Mouse (Mus musculus) limb, embryonic 10.5 days (tissue): Measurements from ENCODE around the gene Commd6. TPM values are rescaled to one million over a fixed set of nuclear protein-coding genes. Genes with fewer than 3 reads are reported as not detected.

Source experiments
- DNase-seq: peaks from one replicate; pipeline ENCODE4 v3.0.0-alpha.2; 2017; ENCODE audit warnings: low spot score
- H3K27ac ChIP-seq: fragments of 300-500 bp; sonication (generic); 2 replicates; pipeline ENCODE4 v1.5.1; 2016; ENCODE audit warnings: mild to moderate bottlenecking
- H3K27me3 ChIP-seq: fragments of 300-500 bp; sonication (generic); 2 replicates; pipeline ENCODE4 v1.6.1; 2016; ENCODE audit warnings: low read depth, mild to moderate bottlenecking; ENCODE audit not compliant: poor library complexity, severe bottlenecking
- H3K36me3 ChIP-seq: fragments of 300-500 bp; sonication (generic); 2 replicates; pipeline ENCODE4 v1.6.1; 2016; ENCODE audit warnings: mild to moderate bottlenecking, moderate library complexity
- H3K4me1 ChIP-seq: fragments of 300-500 bp; sonication (generic); 2 replicates; pipeline ENCODE4 v1.6.1; 2016
- H3K4me3 ChIP-seq: fragments of 300-500 bp; sonication (generic); 2 replicates; pipeline ENCODE4 v1.5.1; 2016; ENCODE audit warnings: mild to moderate bottlenecking, moderate library complexity
- H3K9me3 ChIP-seq: fragments of 300-500 bp; sonication (generic); replicated peaks from 2 replicates; pipeline ENCODE4 v1.6.1; 2016; ENCODE audit warnings: mild to moderate bottlenecking
- WGBS: fragments of 180-500 bp; shearing (Covaris S2); methylation state at CpG from one replicate; pipeline ENCODE4 v1.1.7; 2016; 5-methylcytosine and 5-hydroxymethylcytosine counted together
- polyA plus RNA-seq: library from polyadenylated mRNA; unstranded; fragments of >200 nt; fragmentation: Nextera tagmentation; extraction: Ambion mirVana; gene quantifications from 2 replicates; pipeline ENCODE4 v1.2.1, GENCODE M21; 2016

Commd6 gene
- 92.1 and 96.1 TPM in 2 replicates for polyA plus RNA-seq

- Histone ChIP-seq H3K36me3 (peaks cover 4% of the 10 kb centered on the region; the same call in 1 of the 2 replicates), H3K27me3 (no peaks in the 10 kb centered on the region), H3K4me1 (peaks cover 10% of the 10 kb centered on the region), H3K27ac (peak within 1 kb of the TSS; percentile 94), H3K4me3 (peak within 1 kb of the TSS; percentile 88), H3K9me3 (no peaks in the 10 kb centered on the region)
- under 1% methylated on average over 39 of the region's 39 CpGs for WGBS
- peak; percentile 91 for DNase-seq
These were observed at the start of gene Commd6 for GRCm38 (mm10) chr14:101640153-101640843. Commd6 (minus strand) TSS chr14:101640686.

GRCm38 (mm10) chr14:101688406-101688805 lies 47.9 kb upstream of the Commd6 start:
- H3K27me3 ChIP-seq = no peaks in the 10 kb centered on the region
- H3K9me3 ChIP-seq = no peaks in the 10 kb centered on the region
- H3K27ac ChIP-seq = no peak overlapping the region
- WGBS = 85% methylated on average over 2 of the region's 2 CpGs
- H3K4me1 ChIP-seq = no peaks in the 10 kb centered on the region
- DNase-seq = no peak
- H3K4me3 ChIP-seq = no peak overlapping the region
- peaks cover 33% of the 10 kb centered on the region for H3K36me3 ChIP-seq

- H3K9me3 ChIP-seq = no peaks in the 10 kb centered on the region
These were observed 47.2 kb upstream of the Commd6 start for GRCm38 (mm10) chr14:101687696-101688095.

GRCm38 (mm10) chr14:101672226-101672625 lies 31.7 kb upstream of the Commd6 start:
- H3K4me1 ChIP-seq = no peaks in the 10 kb centered on the region
- H3K4me3 ChIP-seq = no peak overlapping the region
- DNase-seq = no peak
- H3K36me3 ChIP-seq = peaks cover 54% of the 10 kb centered on the region
- WGBS = 92% methylated on average over 1 of the region's 1 CpGs
- no peaks in the 10 kb centered on the region for H3K27me3 ChIP-seq
- H3K9me3 ChIP-seq = no peaks in the 10 kb centered on the region
- H3K27ac ChIP-seq = no peak overlapping the region

More at GRCm38 (mm10) chr14:101687696-101688095, 47.2 kb upstream of the Commd6 start:
- DNase-seq = no peak
- no peak overlapping the region for H3K4me3 ChIP-seq
- no peak overlapping the region for H3K27ac ChIP-seq
- WGBS = 96% methylated on average over 6 of the region's 6 CpGs
- no peaks in the 10 kb centered on the region for H3K27me3 ChIP-seq
- H3K4me1 ChIP-seq = no peaks in the 10 kb centered on the region
- peaks cover 26% of the 10 kb centered on the region for H3K36me3 ChIP-seq

- peaks cover 53% of the 10 kb centered on the region for H3K36me3 ChIP-seq
These were observed 28.1 kb upstream of the Commd6 start for GRCm38 (mm10) chr14:101668626-101669025.

GRCm38 (mm10) chr14:101666536-101666935 lies 26.1 kb upstream of the Commd6 start:
- peaks cover 45% of the 10 kb centered on the region for H3K36me3 ChIP-seq
- no peak overlapping the region for H3K4me3 ChIP-seq
- no peaks in the 10 kb centered on the region for H3K27me3 ChIP-seq
- WGBS = 91% methylated on average over 5 of the region's 5 CpGs
- H3K27ac ChIP-seq = no peak overlapping the region
- peaks cover 4% of the 10 kb centered on the region; the same call in 1 of the 2 replicates for H3K4me1 ChIP-seq
- DNase-seq = no peak
- H3K9me3 ChIP-seq = no peaks in the 10 kb centered on the region

More at GRCm38 (mm10) chr14:101668626-101669025, 28.1 kb upstream of the Commd6 start:
- Histone ChIP-seq H3K27ac (no peak overlapping the region), H3K9me3 (no peaks in the 10 kb centered on the region), H3K4me1 (no peaks in the 10 kb centered on the region), H3K4me3 (no peak overlapping the region), H3K27me3 (no peaks in the 10 kb centered on the region)
- no peak for DNase-seq
- 94% methylated on average over 7 of the region's 7 CpGs for WGBS

- Histone ChIP-seq H3K27ac (no peak overlapping the region), H3K4me3 (no peak overlapping the region), H3K36me3 (peaks cover 45% of the 10 kb centered on the region), H3K27me3 (no peaks in the 10 kb centered on the region), H3K9me3 (no peaks in the 10 kb centered on the region), H3K4me1 (peaks cover 8% of the 10 kb centered on the region; the same call in 1 of the 2 replicates)
- no peak for DNase-seq
- WGBS = 94% methylated on average over 7 of the region's 7 CpGs
These were observed 25.6 kb upstream of the Commd6 start for GRCm38 (mm10) chr14:101666056-101666455.

GRCm38 (mm10) chr14:101664274-101664673 lies 23.8 kb upstream of the Commd6 start:
- Histone ChIP-seq H3K36me3 (peaks cover 37% of the 10 kb centered on the region), H3K9me3 (no peaks in the 10 kb centered on the region), H3K27me3 (no peaks in the 10 kb centered on the region), H3K4me1 (peaks cover 9% of the 10 kb centered on the region; the same call in 1 of the 2 replicates), H3K4me3 (no peak overlapping the region), H3K27ac (no peak overlapping the region)
- DNase-seq = no peak
- 92% methylated on average over 3 of the region's 3 CpGs for WGBS

- peaks cover 25% of the 10 kb centered on the region for H3K36me3 ChIP-seq
- H3K4me1 ChIP-seq = peaks cover 9% of the 10 kb centered on the region; the same call in 1 of the 2 replicates
- 68% methylated on average over 3 of the region's 3 CpGs for WGBS
- no peak overlapping the region for H3K4me3 ChIP-seq
- no peak overlapping the region for H3K27ac ChIP-seq
- DNase-seq = no peak
- H3K27me3 ChIP-seq = no peaks in the 10 kb centered on the region
- H3K9me3 ChIP-seq = no peaks in the 10 kb centered on the region
These were observed 21.3 kb upstream of the Commd6 start for GRCm38 (mm10) chr14:101661654-101662412.

- peaks cover 17% of the 10 kb centered on the region for H3K36me3 ChIP-seq
- H3K27me3 ChIP-seq = no peaks in the 10 kb centered on the region
- no peak overlapping the region for H3K4me3 ChIP-seq
- WGBS = 90% methylated on average over 10 of the region's 10 CpGs
- H3K27ac ChIP-seq = no peak overlapping the region
- H3K4me1 ChIP-seq = peaks cover 12% of the 10 kb centered on the region
- H3K9me3 ChIP-seq = no peaks in the 10 kb centered on the region
- no peak for DNase-seq
These were observed 15.8 kb upstream of the Commd6 start for GRCm38 (mm10) chr14:101656307-101656706.

GRCm38 (mm10) chr14:101654526-101654909 lies 14.0 kb upstream of the Commd6 start:
- Histone ChIP-seq H3K9me3 (no peaks in the 10 kb centered on the region), H3K36me3 (peaks cover 8% of the 10 kb centered on the region), H3K27ac (peak overlapping the region; percentile 98), H3K4me1 (peaks cover 9% of the 10 kb centered on the region; the same call in 1 of the 2 replicates), H3K27me3 (no peaks in the 10 kb centered on the region), H3K4me3 (peak overlapping the region; percentile 99)
- WGBS = 2% methylated on average over 10 of the region's 10 CpGs
- no peak for DNase-seq

GRCm38 (mm10) chr14:101653581-101654525 lies 13.4 kb upstream of the Commd6 start, which contains the start of gene Uchl3:
Uchl3 (plus strand) TSS chr14:101653967.
- Histone ChIP-seq H3K9me3 (no peaks in the 10 kb centered on the region), H3K4me3 (peak within 1 kb of the TSS; percentile 99), H3K27me3 (no peaks in the 10 kb centered on the region), H3K36me3 (peaks cover 2% of the 10 kb centered on the region; the same call in 1 of the 2 replicates), H3K27ac (peak within 1 kb of the TSS; percentile 98), H3K4me1 (peaks cover 9% of the 10 kb centered on the region; the same call in 1 of the 2 replicates)
- WGBS = under 1% methylated on average over 81 of the region's 81 CpGs
- peak; percentile 100 for DNase-seq
